Mouse (Mus musculus): Measurements from ENCODE around the gene Zfhx3. TPM values are rescaled to one million over a fixed set of nuclear protein-coding genes. Genes with fewer than 3 reads are reported as not detected.

Zfhx3 gene
- polyA plus RNA-seq, 2 experiments, result 14.4 to 26.1 TPM

DNA sequence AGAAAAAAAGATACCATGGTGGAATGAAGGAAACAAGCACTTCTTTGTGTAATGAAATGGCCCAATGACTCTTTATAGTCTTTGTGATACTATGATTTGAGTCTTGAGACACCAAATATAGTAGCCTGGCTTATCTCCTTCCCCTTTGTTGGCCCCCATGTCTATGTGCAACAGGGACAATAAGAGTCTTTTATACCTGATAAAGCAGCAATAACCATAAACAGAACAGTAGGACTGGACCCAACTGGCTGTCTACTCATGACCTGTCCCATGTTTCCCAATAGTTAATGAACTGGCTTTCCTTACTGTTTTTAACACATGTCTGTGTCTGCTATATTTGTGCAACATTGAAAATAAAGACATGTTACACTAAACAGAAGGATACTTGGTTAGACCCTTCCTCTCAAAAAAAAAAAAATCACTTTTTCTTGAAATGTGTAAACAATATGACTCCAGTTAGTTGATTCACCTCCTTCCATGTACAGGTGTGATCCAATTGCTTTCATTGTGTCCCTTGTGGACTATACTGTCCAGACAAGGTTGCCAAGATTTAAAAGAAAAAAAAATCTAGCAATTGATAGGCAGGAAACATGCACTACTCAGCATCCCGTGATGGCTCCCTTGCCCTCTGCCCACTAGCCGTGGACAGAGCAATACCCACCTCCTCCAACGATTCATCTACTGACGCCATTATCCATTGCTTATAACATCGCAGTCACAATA lies 631.0 kb downstream of the Zfhx3 start:
- no peak for DNase-seq (ENCODE audit: low spot score)
- no peak overlapping the region for H3K9ac ChIP-seq (ENCODE audit: low read depth, low read length, severe bottlenecking)
- H3K27ac ChIP-seq (replicated peaks; ENCODE audit: low read depth, low read length), result no peak overlapping the region
- H3K4me2 ChIP-seq (replicated peaks; ENCODE audit: low read depth, low read length, severe bottlenecking), result no peak overlapping the region
- no peaks in the 10 kb centered on the region for H3K27me3 ChIP-seq (ENCODE audit: control insufficient read depth, insufficient read depth, low read length)
- TF ChIP-seq POLR2A (IDR thresholded peaks at IDR 0.05; ENCODE audit: borderline replicate concordance, extremely low read depth, insufficient read depth, insufficient read length), result no peak
- no peak for ATAC-seq (ENCODE audit: low FRiP score, low read depth)
- H3K9me3 ChIP-seq (ENCODE audit: control insufficient read depth, low read length), result no peaks in the 10 kb centered on the region
- H3K36me3 ChIP-seq (ENCODE audit: control insufficient read depth, insufficient read depth, low read length), result no peaks in the 10 kb centered on the region
- H3K4me1 ChIP-seq (ENCODE audit: control insufficient read depth, insufficient read depth, low read length), result peaks cover 6% of the 10 kb centered on the region
- WGBS, result 92% methylated on average over 5 of the region's 5 CpGs
- H3K4me3 ChIP-seq (replicated peaks; ENCODE audit: low read length), result no peak overlapping the region

DNA sequence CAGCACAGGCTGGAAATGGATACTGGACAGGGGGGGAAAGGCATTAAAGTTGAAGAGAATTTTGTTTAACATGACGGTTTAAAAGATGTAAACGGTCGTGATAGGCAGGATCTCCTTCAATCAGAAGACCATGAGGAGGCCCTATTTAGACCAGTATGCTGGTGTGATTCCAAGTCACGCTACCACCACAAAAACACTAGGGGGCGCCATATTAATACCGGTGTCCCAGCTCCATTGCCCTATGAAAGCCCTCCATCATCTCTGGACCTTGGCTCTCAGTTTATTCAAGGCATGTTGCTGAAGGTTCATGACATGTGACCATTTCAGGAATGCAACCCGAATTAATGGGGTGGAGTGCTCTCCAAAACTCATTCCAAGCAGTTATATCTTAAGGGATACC lies 631.7 kb downstream of the Zfhx3 start:
- ATAC-seq (ENCODE audit: low FRiP score, low read depth) (no peak), DNase-seq (ENCODE audit: low spot score) (no peak)
- WGBS, result 36% methylated on average over 7 of the region's 7 CpGs
- Histone ChIP-seq H3K36me3 (ENCODE audit: control insufficient read depth, insufficient read depth, low read length) (no peaks in the 10 kb centered on the region), H3K27me3 (ENCODE audit: control insufficient read depth, insufficient read depth, low read length) (no peaks in the 10 kb centered on the region), H3K4me3 (replicated peaks; ENCODE audit: low read length) (no peak overlapping the region), H3K4me1 (ENCODE audit: control insufficient read depth, insufficient read depth, low read length) (peaks cover 13% of the 10 kb centered on the region), H3K9ac (ENCODE audit: low read depth, low read length, severe bottlenecking) (no peak overlapping the region), H3K9me3 (ENCODE audit: control insufficient read depth, low read length) (no peaks in the 10 kb centered on the region), H3K27ac (replicated peaks; ENCODE audit: low read depth, low read length) (no peak overlapping the region), H3K4me2 (replicated peaks; ENCODE audit: low read depth, low read length, severe bottlenecking) (no peak overlapping the region)
- no peak for TF ChIP-seq POLR2A (IDR thresholded peaks at IDR 0.05; ENCODE audit: borderline replicate concordance, extremely low read depth, insufficient read depth, insufficient read length)

DNA sequence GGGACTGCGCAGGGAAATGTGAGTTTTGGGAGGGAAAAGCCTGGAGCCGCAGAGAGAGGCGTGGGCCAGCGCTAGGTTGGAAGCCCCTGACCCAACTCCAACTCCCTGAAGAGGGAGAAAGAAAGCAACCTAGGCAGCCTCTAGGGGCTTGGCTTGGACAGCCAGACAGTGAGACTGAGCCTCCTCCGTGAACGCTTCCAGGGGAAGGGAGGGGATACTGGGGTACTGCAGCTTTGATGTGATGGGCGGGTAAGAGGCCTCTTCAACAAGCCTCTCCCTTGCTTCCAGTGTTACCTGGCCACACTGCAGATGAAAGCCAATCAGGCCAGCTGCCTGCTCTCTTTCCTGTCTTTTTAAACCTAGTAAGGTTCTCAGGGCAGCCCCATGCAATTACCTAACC lies 635.1 kb downstream of the Zfhx3 start:
- Histone ChIP-seq H3K4me3 (replicated peaks; ENCODE audit: low read length) (no peak overlapping the region), H3K4me1 (ENCODE audit: control insufficient read depth, insufficient read depth, low read length) (peaks cover 20% of the 10 kb centered on the region), H3K27me3 (ENCODE audit: control insufficient read depth, insufficient read depth, low read length) (no peaks in the 10 kb centered on the region), H3K9ac (ENCODE audit: low read depth, low read length, severe bottlenecking) (no peak overlapping the region), H3K4me2 (replicated peaks; ENCODE audit: low read depth, low read length, severe bottlenecking) (no peak overlapping the region), H3K9me3 (ENCODE audit: control insufficient read depth, low read length) (no peaks in the 10 kb centered on the region), H3K36me3 (ENCODE audit: control insufficient read depth, insufficient read depth, low read length) (no peaks in the 10 kb centered on the region), H3K27ac (replicated peaks; ENCODE audit: low read depth, low read length) (no peak overlapping the region)
- WGBS, result 42% methylated on average over 7 of the region's 7 CpGs
- no peak for TF ChIP-seq POLR2A (IDR thresholded peaks at IDR 0.05; ENCODE audit: borderline replicate concordance, extremely low read depth, insufficient read depth, insufficient read length)
- ATAC-seq (ENCODE audit: low FRiP score, low read depth) (no peak), DNase-seq (ENCODE audit: low spot score) (no peak)

DNA sequence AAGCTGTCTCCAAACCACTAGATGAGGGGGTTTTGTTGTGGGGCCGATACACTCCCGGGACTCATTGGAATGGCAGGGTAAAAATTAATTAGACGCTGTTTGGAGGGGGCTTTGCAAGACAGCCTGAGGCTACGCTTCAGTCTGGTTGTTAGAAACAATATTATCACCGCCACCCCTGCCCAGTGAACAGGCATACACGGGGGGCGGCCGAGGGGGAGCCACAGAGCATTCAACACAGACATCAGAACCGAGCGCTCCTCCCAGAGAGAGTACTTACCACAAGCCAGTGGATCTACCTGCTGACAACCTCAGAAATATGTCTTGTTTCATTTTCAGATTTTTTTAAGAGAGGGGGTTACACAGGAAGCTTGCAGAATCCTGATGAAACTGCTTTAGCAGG lies 635.9 kb downstream of the Zfhx3 start:
- 25% methylated on average over 10 of the region's 10 CpGs for WGBS

DNA sequence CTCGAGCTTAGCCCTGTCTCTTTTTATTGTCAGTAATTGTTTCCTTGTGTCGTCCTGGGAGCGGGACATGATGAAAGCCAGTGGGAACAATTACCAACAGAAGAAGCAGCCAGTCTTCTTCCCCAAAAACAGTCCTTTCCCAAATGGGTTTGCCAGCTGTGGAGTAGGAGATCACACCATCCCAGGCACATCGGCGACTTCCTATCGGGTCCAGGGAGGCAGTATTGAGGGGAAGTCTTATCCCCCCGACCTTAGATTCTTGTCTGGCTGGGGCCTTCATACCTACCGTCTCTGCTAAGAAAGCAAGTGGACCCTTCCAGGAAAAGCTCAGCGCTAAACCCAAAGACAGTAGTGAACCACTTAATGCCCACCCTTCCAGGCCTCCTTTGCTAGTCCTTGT lies 637.4 kb downstream of the Zfhx3 start:
- H3K4me3 ChIP-seq (replicated peaks; ENCODE audit: low read length), result no peak overlapping the region
- DNase-seq (ENCODE audit: low spot score), result no peak
- 36% methylated on average over 9 of the region's 9 CpGs for WGBS
- no peak overlapping the region for H3K9ac ChIP-seq (ENCODE audit: low read depth, low read length, severe bottlenecking)
- no peaks in the 10 kb centered on the region for H3K9me3 ChIP-seq (ENCODE audit: control insufficient read depth, low read length)
- no peak for ATAC-seq (ENCODE audit: low FRiP score, low read depth)
- no peak overlapping the region for H3K4me2 ChIP-seq (replicated peaks; ENCODE audit: low read depth, low read length, severe bottlenecking)
- no peak for TF ChIP-seq POLR2A (IDR thresholded peaks at IDR 0.05; ENCODE audit: borderline replicate concordance, extremely low read depth, insufficient read depth, insufficient read length)
- H3K36me3 ChIP-seq (ENCODE audit: control insufficient read depth, insufficient read depth, low read length), result no peaks in the 10 kb centered on the region
- H3K27ac ChIP-seq (replicated peaks; ENCODE audit: low read depth, low read length), result 0 out of 2 replicates have a peak overlapping the region, but pooled peaks have one; percentile 38
- no peaks in the 10 kb centered on the region for H3K27me3 ChIP-seq (ENCODE audit: control insufficient read depth, insufficient read depth, low read length)
- H3K4me1 ChIP-seq (ENCODE audit: control insufficient read depth, insufficient read depth, low read length), result peaks cover 21% of the 10 kb centered on the region

More for the DNA sequence above, 635.9 kb downstream of the Zfhx3 start:
- Histone ChIP-seq H3K27ac (replicated peaks; ENCODE audit: low read depth, low read length) (no peak overlapping the region; the same call in 1 of the 2 replicates), H3K4me1 (ENCODE audit: control insufficient read depth, insufficient read depth, low read length) (peaks cover 20% of the 10 kb centered on the region), H3K27me3 (ENCODE audit: control insufficient read depth, insufficient read depth, low read length) (no peaks in the 10 kb centered on the region), H3K9ac (ENCODE audit: low read depth, low read length, severe bottlenecking) (no peak overlapping the region), H3K4me3 (replicated peaks; ENCODE audit: low read length) (no peak overlapping the region), H3K9me3 (ENCODE audit: control insufficient read depth, low read length) (no peaks in the 10 kb centered on the region), H3K4me2 (replicated peaks; ENCODE audit: low read depth, low read length, severe bottlenecking) (no peak overlapping the region), H3K36me3 (ENCODE audit: control insufficient read depth, insufficient read depth, low read length) (no peaks in the 10 kb centered on the region)
- no peak for TF ChIP-seq POLR2A (IDR thresholded peaks at IDR 0.05; ENCODE audit: borderline replicate concordance, extremely low read depth, insufficient read depth, insufficient read length)
- ATAC-seq (ENCODE audit: low FRiP score, low read depth), result no peak
- DNase-seq (ENCODE audit: low spot score), result no peak
